Mouse (Mus musculus) midbrain, embryonic 16.5 days (tissue): ENCODE results near the gene Sprr2e. TPM values are rescaled to one million over a fixed set of nuclear protein-coding genes. Genes with fewer than 3 reads are reported as not detected.

Experiments
- ATAC-seq: fragments of 200-750 bp; cut with Nextera tagmentation; 2 replicates; pipeline ENCODE4 v1.8.0; 2017; ENCODE audit warnings: moderate TSS enrichment
- H3K27ac ChIP-seq: fragments of 300-500 bp; sonication (generic); 2 replicates; pipeline ENCODE4 v1.5.1; 2014; ENCODE audit warnings: mild to moderate bottlenecking, low read length, mixed read lengths
- H3K27me3 ChIP-seq: fragments of 300-500 bp; sonication (generic); 2 replicates; pipeline ENCODE4 v1.6.1; 2014; ENCODE audit warnings: low read depth, low read length, mixed read lengths; ENCODE audit not compliant: control insufficient read depth, insufficient read depth
- H3K36me3 ChIP-seq: fragments of 300-500 bp; sonication (generic); 2 replicates; pipeline ENCODE4 v1.6.1; 2014; ENCODE audit warnings: mild to moderate bottlenecking, low read length, moderate library complexity, mixed read lengths; ENCODE audit not compliant: control insufficient read depth, insufficient read depth
- H3K4me1 ChIP-seq: fragments of 300-500 bp; sonication (generic); 2 replicates; pipeline ENCODE4 v1.6.1; 2014; ENCODE audit warnings: mild to moderate bottlenecking, low read length, mixed read lengths; ENCODE audit not compliant: control insufficient read depth, insufficient read depth
- H3K4me2 ChIP-seq: fragments of 300-500 bp; sonication (generic); 2 replicates; pipeline ENCODE4 v1.6.1; 2014; ENCODE audit warnings: mild to moderate bottlenecking, low read length, mixed read lengths
- H3K4me3 ChIP-seq: fragments of 300-500 bp; sonication (generic); 2 replicates; pipeline ENCODE4 v1.5.1; 2014; ENCODE audit warnings: low read depth, mild to moderate bottlenecking, low read length, moderate library complexity, mixed read lengths
- H3K9ac ChIP-seq: fragments of 300-500 bp; sonication (generic); 2 replicates; pipeline ENCODE4 v1.6.1; 2014; ENCODE audit warnings: low read depth, low read length, mixed read lengths
- H3K9me3 ChIP-seq: fragments of 300-500 bp; sonication (generic); replicated peaks from 2 replicates; pipeline ENCODE4 v1.6.1; 2014; ENCODE audit warnings: mild to moderate bottlenecking, low read length, mixed read lengths; ENCODE audit not compliant: control insufficient read depth, poor library complexity, severe bottlenecking
- WGBS: fragments of 180-500 bp; shearing (Covaris S2); extraction: QIAGEN DNeasy Blood & Tissue Kit; methylation state at CpG from one replicate; pipeline ENCODE4 v1.1.7; 2014; 5-methylcytosine and 5-hydroxymethylcytosine counted together
- polyA plus RNA-seq: library from polyadenylated mRNA; unstranded; fragments of >200 nt; fragmentation: Nextera tagmentation; extraction: Ambion mirVana; gene quantifications from 2 replicates; pipeline ENCODE4 v1.2.1, GENCODE M21; 2015

Sprr2e gene
- polyA plus RNA-seq, result not detected in 2 replicates

GRCm38 (mm10) chr3:92351843-92352242 lies at the start of gene Sprr2e:
Gene Sprr2e, plus strand, starts transcription at chr3:92352143.
- no peak for ATAC-seq
- H3K27me3 ChIP-seq, result no peaks in the 10 kb centered on the region
- H3K4me1 ChIP-seq, result no peaks in the 10 kb centered on the region
- no peak within 1 kb of the TSS for H3K9ac ChIP-seq
- whole genome bisulfite sequencing, result 87% methylated on average over 2 of the region's 2 CpGs
- no peak within 1 kb of the TSS for H3K4me3 ChIP-seq
- H3K27ac ChIP-seq, result no peak within 1 kb of the TSS
- H3K4me2 ChIP-seq, result no peak within 1 kb of the TSS
- H3K9me3 ChIP-seq, result no peaks in the 10 kb centered on the region
- H3K36me3 ChIP-seq, result no peaks in the 10 kb centered on the region

GRCm38 (mm10) chr3:92307406-92307805 lies 44.5 kb upstream of the Sprr2e start:
- H3K4me2 ChIP-seq, result no peak overlapping the region
- H3K4me1 ChIP-seq, result no peaks in the 10 kb centered on the region
- WGBS, result 100% methylated on average over 1 of the region's 1 CpGs
- H3K4me3 ChIP-seq, result no peak overlapping the region
- H3K27me3 ChIP-seq, result no peaks in the 10 kb centered on the region
- H3K9ac ChIP-seq, result no peak overlapping the region
- no peaks in the 10 kb centered on the region for H3K9me3 ChIP-seq
- H3K36me3 ChIP-seq, result no peaks in the 10 kb centered on the region
- no peak for ATAC-seq
- no peak overlapping the region for H3K27ac ChIP-seq

GRCm38 (mm10) chr3:92316320-92316719 lies 35.6 kb upstream of the Sprr2e start, which contains the start of gene Sprr2b:
Gene Sprr2b, plus strand, starts transcription at chr3:92316620.
- no peak within 1 kb of the TSS for H3K27ac ChIP-seq
- no peaks in the 10 kb centered on the region for H3K9me3 ChIP-seq
- H3K27me3 ChIP-seq, result no peaks in the 10 kb centered on the region
- no peaks in the 10 kb centered on the region for H3K4me1 ChIP-seq
- ATAC-seq, result no peak
- H3K9ac ChIP-seq, result no peak within 1 kb of the TSS
- H3K4me3 ChIP-seq, result no peak within 1 kb of the TSS
- H3K4me2 ChIP-seq, result no peak within 1 kb of the TSS
- no peaks in the 10 kb centered on the region for H3K36me3 ChIP-seq
- WGBS, result 73% methylated on average over 2 of the region's 2 CpGs

- 71% methylated on average over 2 of the region's 2 CpGs for WGBS
- Histone ChIP-seq H3K4me1 (no peaks in the 10 kb centered on the region), H3K4me3 (no peak overlapping the region), H3K9me3 (no peaks in the 10 kb centered on the region), H3K27ac (no peak overlapping the region), H3K36me3 (no peaks in the 10 kb centered on the region), H3K4me2 (no peak overlapping the region), H3K27me3 (no peaks in the 10 kb centered on the region), H3K9ac (no peak overlapping the region)
- ATAC-seq, result no peak
Observed at GRCm38 (mm10) chr3:92317384-92317783, 34.6 kb upstream of the Sprr2e start.

GRCm38 (mm10) chr3:92336278-92336677 lies 15.7 kb upstream of the Sprr2e start:
- H3K9me3 ChIP-seq, result no peaks in the 10 kb centered on the region
- H3K27me3 ChIP-seq, result no peaks in the 10 kb centered on the region
- H3K27ac ChIP-seq, result no peak overlapping the region
- ATAC-seq, result no peak
- H3K4me1 ChIP-seq, result no peaks in the 10 kb centered on the region
- WGBS, result 88% methylated on average over 1 of the region's 1 CpGs
- no peaks in the 10 kb centered on the region for H3K36me3 ChIP-seq
- H3K4me3 ChIP-seq, result no peak overlapping the region
- H3K4me2 ChIP-seq, result no peak overlapping the region
- H3K9ac ChIP-seq, result no peak overlapping the region

- H3K4me3 ChIP-seq, result no peak within 1 kb of the TSS
- H3K27ac ChIP-seq, result no peak within 1 kb of the TSS
- no peak within 1 kb of the TSS for H3K4me2 ChIP-seq
- H3K9me3 ChIP-seq, result no peaks in the 10 kb centered on the region
- H3K36me3 ChIP-seq, result no peaks in the 10 kb centered on the region
- no peaks in the 10 kb centered on the region for H3K27me3 ChIP-seq
- no peaks in the 10 kb centered on the region for H3K4me1 ChIP-seq
- H3K9ac ChIP-seq, result no peak within 1 kb of the TSS
- no peak for ATAC-seq
- WGBS, result 91% methylated on average over 5 of the region's 5 CpGs
Observed at GRCm38 (mm10) chr3:92338840-92339239, 13.1 kb upstream of the Sprr2e start, which contains the start of gene Sprr2d. Gene Sprr2d, plus strand, starts transcription at chr3:92339140.

- Histone ChIP-seq H3K27ac (no peak overlapping the region), H3K36me3 (no peaks in the 10 kb centered on the region), H3K27me3 (no peaks in the 10 kb centered on the region), H3K9me3 (0 out of 2 replicates have a peak, but pooled peaks cover 2% of the 10 kb centered on the region), H3K4me1 (no peaks in the 10 kb centered on the region), H3K4me3 (no peak overlapping the region), H3K4me2 (no peak overlapping the region), H3K9ac (no peak overlapping the region)
- ATAC-seq, result no peak
Observed at GRCm38 (mm10) chr3:92361619-92362018, 9.7 kb downstream of the Sprr2e start.

- no peak within 1 kb of the TSS for H3K27ac ChIP-seq
- H3K9me3 ChIP-seq, result no peaks in the 10 kb centered on the region
- no peaks in the 10 kb centered on the region for H3K36me3 ChIP-seq
- H3K9ac ChIP-seq, result no peak within 1 kb of the TSS
- no peaks in the 10 kb centered on the region for H3K4me1 ChIP-seq
- H3K4me2 ChIP-seq, result no peak within 1 kb of the TSS
- no peak for ATAC-seq
- WGBS, result 73% methylated on average over 3 of the region's 3 CpGs
- no peaks in the 10 kb centered on the region for H3K27me3 ChIP-seq
- H3K4me3 ChIP-seq, result no peak within 1 kb of the TSS
Observed at GRCm38 (mm10) chr3:92364887-92365286, 12.9 kb downstream of the Sprr2e start, which contains the start of gene Sprr2f. Gene Sprr2f, plus strand, starts transcription at chr3:92365187.

- no peak overlapping the region for H3K27ac ChIP-seq
Observed at GRCm38 (mm10) chr3:92373613-92374012, 21.7 kb downstream of the Sprr2e start.

More at GRCm38 (mm10) chr3:92373613-92374012, 21.7 kb downstream of the Sprr2e start:
- Histone ChIP-seq H3K4me1 (no peaks in the 10 kb centered on the region), H3K27me3 (no peaks in the 10 kb centered on the region), H3K9ac (no peak overlapping the region), H3K36me3 (no peaks in the 10 kb centered on the region), H3K9me3 (no peaks in the 10 kb centered on the region), H3K4me2 (no peak overlapping the region), H3K4me3 (no peak overlapping the region)
- WGBS, result 77% methylated on average over 2 of the region's 2 CpGs
- no peak for ATAC-seq
